ENCODE assay signal across 18 mouse cellular contexts in the genomic region with DNA sequence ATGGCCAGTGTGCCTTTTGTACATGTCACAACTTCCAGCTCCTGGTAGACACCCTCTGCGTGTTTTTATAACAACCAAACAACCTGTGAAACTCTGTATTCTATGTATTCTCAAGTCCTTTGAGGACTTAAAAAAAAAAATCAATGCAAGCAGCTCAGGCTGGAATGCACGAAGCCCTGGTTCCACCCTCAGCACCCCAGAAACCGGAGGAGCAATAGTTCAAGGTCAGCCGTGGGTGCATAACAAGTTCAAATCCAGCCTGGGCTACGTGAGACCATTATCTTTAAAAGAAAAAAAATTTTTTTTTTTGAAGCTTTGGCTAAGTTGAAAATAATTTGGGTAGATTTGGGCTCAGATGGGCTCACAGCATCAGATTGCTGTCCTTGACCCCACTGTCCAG. TPM values are rescaled to one million over a fixed set of nuclear protein-coding genes. Genes with fewer than 3 reads are reported as not detected.
DNase-seq lines count a peak whose midpoint lies in the region; ATAC-seq lines count a peak whose summit lies in the region.
"Had no signal": no experiment of that assay in that cellular context is flagged by ENCODE, and none has a peak within 500 bp of the region (broad histone marks: within the 10 kb centered on the region; RNA-seq: fewer than 3 reads in every experiment).

No protein-coding gene starts in this region.

- H3K27ac ChIP-seq in heart, embryonic 13.5 days (replicated peaks), result peak overlapping the region; percentile 82; the same call in 1 of the 2 replicates
- H3K27ac ChIP-seq in lung, embryonic 16.5 days (ENCODE audit: low read length), result peak overlapping the region; percentile 98; the same call in 1 of the 2 replicates
- H3K27ac ChIP-seq in embryonic facial prominence, embryonic 12.5 days, result peak overlapping the region; percentile 99
- H3K27ac ChIP-seq in midbrain, embryonic 13.5 days, result peak overlapping the region; percentile 79; the same call in 1 of the 2 replicates
- H3K27ac ChIP-seq: liver, embryonic 14.5 days had no signal

- DNase-seq in heart, postnatal 14 days, result no peak
- DNase-seq in lung, postnatal 10 days, result no peak
- DNase-seq in spleen, postnatal 10 days (ENCODE audit: low spot score in 2 of 2), result no peak
- DNase-seq in left cerebral cortex, adult 18-20 months (ENCODE audit: low spot score in 2 of 2), result no peak
- DNase-seq: adrenal gland, postnatal 14 days; cerebellum, adult 2 months; forebrain, postnatal 0 days; gastrocnemius, postnatal 10 days; kidney, adult 18-20 months; kidney, postnatal 4 days; lung, postnatal 36 days had no signal

- 84% methylated on average over 5 of the region's 5 CpGs for WGBS in heart, embryonic 13.5 days
- 81% methylated on average over 5 of the region's 5 CpGs for WGBS in lung, embryonic 16.5 days
- WGBS in embryonic facial prominence, embryonic 12.5 days, result 78% methylated on average over 5 of the region's 5 CpGs
- 93% methylated on average over 5 of the region's 5 CpGs for WGBS in midbrain, embryonic 13.5 days

- H3K9ac ChIP-seq in heart, embryonic 13.5 days, result 0 out of 2 replicates have a peak overlapping the region, but pooled peaks have one; percentile 69
- H3K9ac ChIP-seq in lung, embryonic 16.5 days (ENCODE audit: low read length), result no peak overlapping the region
- no peak overlapping the region for H3K9ac ChIP-seq in embryonic facial prominence, embryonic 12.5 days
- no peak overlapping the region for H3K9ac ChIP-seq in midbrain, embryonic 13.5 days (replicated peaks)
- H3K9ac ChIP-seq: hindbrain, embryonic 15.5 days; liver, embryonic 14.5 days had no signal

- H3K4me2 ChIP-seq in heart, embryonic 13.5 days, result no peak overlapping the region
- H3K4me2 ChIP-seq in lung, embryonic 16.5 days (ENCODE audit: low read depth, low read length), result no peak overlapping the region
- H3K4me2 ChIP-seq in embryonic facial prominence, embryonic 12.5 days (replicated peaks), result no peak overlapping the region
- H3K4me2 ChIP-seq in midbrain, embryonic 13.5 days (replicated peaks), result no peak overlapping the region

- ATAC-seq in heart, embryonic 13.5 days (ENCODE audit: extremely low read depth, insufficient number of reproducible peaks, low FRiP score, low TSS enrichment), result no peak
- no peak for ATAC-seq in lung, embryonic 16.5 days (ENCODE audit: low read depth)
- no peak for ATAC-seq in embryonic facial prominence, embryonic 12.5 days (ENCODE audit: insufficient number of reproducible peaks, insufficient read depth, low FRiP score, low TSS enrichment)
- ATAC-seq in midbrain, embryonic 13.5 days, result no peak
- ATAC-seq: activated CD4-positive, CD25-positive, alpha-beta regulatory T cell, adult 4 months had no signal

- no peaks in the 10 kb centered on the region for H3K9me3 ChIP-seq in heart, embryonic 13.5 days
- H3K9me3 ChIP-seq in lung, embryonic 16.5 days (ENCODE audit: control insufficient read depth, low read length), result no peaks in the 10 kb centered on the region
- no peaks in the 10 kb centered on the region for H3K9me3 ChIP-seq in embryonic facial prominence, embryonic 12.5 days
- no peaks in the 10 kb centered on the region for H3K9me3 ChIP-seq in midbrain, embryonic 13.5 days
- H3K9me3 ChIP-seq: hindbrain, embryonic 15.5 days had no signal

- peaks cover 61% of the 10 kb centered on the region for H3K4me1 ChIP-seq in heart, embryonic 13.5 days
- H3K4me1 ChIP-seq in lung, embryonic 16.5 days (replicated peaks; ENCODE audit: control insufficient read depth, insufficient read depth, low read length), result peaks cover 70% of the 10 kb centered on the region
- H3K4me1 ChIP-seq in embryonic facial prominence, embryonic 12.5 days, result peaks cover 91% of the 10 kb centered on the region
- H3K4me1 ChIP-seq in midbrain, embryonic 13.5 days (replicated peaks), result peaks cover 68% of the 10 kb centered on the region

- H3K4me3 ChIP-seq in heart, embryonic 13.5 days, result no peak overlapping the region
- H3K4me3 ChIP-seq in lung, embryonic 16.5 days (ENCODE audit: low read length), result no peak overlapping the region
- H3K4me3 ChIP-seq in embryonic facial prominence, embryonic 12.5 days, result no peak overlapping the region
- no peak overlapping the region for H3K4me3 ChIP-seq in midbrain, embryonic 13.5 days (replicated peaks)
- H3K4me3 ChIP-seq: hindbrain, embryonic 15.5 days had no signal

- peaks cover 13% of the 10 kb centered on the region; the same call in 1 of the 2 replicates for H3K27me3 ChIP-seq in heart, embryonic 13.5 days (replicated peaks)
- H3K27me3 ChIP-seq in lung, embryonic 16.5 days (ENCODE audit: control insufficient read depth, insufficient read depth, low read depth, low read length), result no peaks in the 10 kb centered on the region
- no peaks in the 10 kb centered on the region for H3K27me3 ChIP-seq in embryonic facial prominence, embryonic 12.5 days
- peaks cover 17% of the 10 kb centered on the region; the same call in 1 of the 2 replicates for H3K27me3 ChIP-seq in midbrain, embryonic 13.5 days

- no peaks in the 10 kb centered on the region for H3K36me3 ChIP-seq in heart, embryonic 13.5 days
- H3K36me3 ChIP-seq in lung, embryonic 16.5 days (ENCODE audit: control insufficient read depth, insufficient read depth, low read length), result no peaks in the 10 kb centered on the region
- no peaks in the 10 kb centered on the region for H3K36me3 ChIP-seq in embryonic facial prominence, embryonic 12.5 days
- no peaks in the 10 kb centered on the region for H3K36me3 ChIP-seq in midbrain, embryonic 13.5 days
- H3K36me3 ChIP-seq: hindbrain, embryonic 15.5 days had no signal

- intact Hi-C loops in heart, postnatal 14 days (cut with DNase I), result no loop called here

RNA-seq across cellular contexts. Expression of a gene that starts 35.6 kb away (rescaled TPM):
- polyA plus RNA-seq in heart, embryonic 13.5 days (2015; fragmentation: Nextera tagmentation; extraction: Ambion mirVana), result 8.5 and 8.6 TPM in 2 replicates
- 10 to 100 TPM; 29.0 to 33.1 TPM for total RNA-seq in heart, postnatal 14 days (2021)
- 10.2 and 10.9 TPM in 2 replicates for polyA plus RNA-seq in lung, embryonic 16.5 days (2015; fragmentation: Nextera tagmentation; extraction: Ambion mirVana)
- polyA plus RNA-seq in embryonic facial prominence, embryonic 12.5 days (2016; fragmentation: Nextera tagmentation; extraction: Ambion mirVana), result 10.6 and 12.3 TPM in 2 replicates
- 22.3 and 22.5 TPM in 2 replicates for polyA plus RNA-seq in midbrain, embryonic 13.5 days (2015; fragmentation: Nextera tagmentation; extraction: Ambion mirVana)
- 10 to 100 TPM; 79.8 to 90.8 TPM for total RNA-seq in left cerebral cortex, adult 18-20 months (2021)
